Mouse (Mus musculus) MEL (cell line): Measurements from ENCODE around the gene Myl12a. TPM values are rescaled to one million over a fixed set of nuclear protein-coding genes. Genes with fewer than 3 reads are reported as not detected.

Experiments used
- DNase-seq: peaks from one replicate; pipeline ENCODE4 v3.0.0; 2011; ENCODE audit warnings: low read depth, low spot score
- H3K27ac ChIP-seq: 2 replicates; pipeline ENCODE4 v1.5.1; 2012; ENCODE audit warnings: low read depth, mild to moderate bottlenecking, control low read depth, low read length, moderate library complexity; ENCODE audit not compliant: control insufficient read depth
- H3K27me3 ChIP-seq, 2 experiments: fragments of 150-350 bp in 1 of 2; sonication (generic) in 1 of 2; 2 replicates each; pipeline ENCODE4 v1.6.1; 2012; ENCODE audit warnings: low read length in 2 of 2, mild to moderate bottlenecking in 2 of 2, improper control_type of control experiment in 1 of 2, moderate library complexity in 1 of 2; ENCODE audit not compliant: insufficient read depth in 2 of 2, control insufficient read depth in 1 of 2
- H3K36me3 ChIP-seq, 2 experiments: 2 replicates each; pipeline ENCODE4 v1.6.1; 2012 to 2014; ENCODE audit warnings: low read length in 2 of 2, improper control_type of control experiment in 1 of 2, inconsistent platforms in 1 of 2, mild to moderate bottlenecking in 1 of 2; ENCODE audit not compliant: insufficient read depth in 2 of 2, control insufficient read depth in 1 of 2
- H3K4me1 ChIP-seq, 2 experiments: fragments of 150-350 bp in 1 of 2; sonication (generic) in 1 of 2; 2 replicates each; pipeline ENCODE4 v1.6.1; 2012; ENCODE audit warnings: low read length in 2 of 2, improper control_type of control experiment in 1 of 2, mild to moderate bottlenecking in 1 of 2; ENCODE audit not compliant: insufficient read depth in 2 of 2, control insufficient read depth in 1 of 2
- H3K4me3 ChIP-seq, 2 experiments: fragments of 150-350 bp in 1 of 2; sonication (generic) in 1 of 2; 2 replicates each; pipeline ENCODE4 v1.5.1; 2012; ENCODE audit warnings: low read depth in 2 of 2, low read length in 2 of 2, mild to moderate bottlenecking in 2 of 2, moderate library complexity in 2 of 2, control low read depth in 1 of 2, improper control_type of control experiment in 1 of 2; ENCODE audit not compliant: control insufficient read depth in 1 of 2, insufficient read depth in 1 of 2
- H3K79me2 ChIP-seq: 2 replicates; pipeline ENCODE4 v1.6.1; 2012; ENCODE audit warnings: mild to moderate bottlenecking, low read length, moderate library complexity; ENCODE audit not compliant: control insufficient read depth, poor library complexity, insufficient read depth
- H3K9ac ChIP-seq: 2 replicates; pipeline ENCODE4 v1.6.1; 2012; ENCODE audit warnings: low read depth, mild to moderate bottlenecking, control low read depth, low read length, moderate library complexity; ENCODE audit not compliant: control insufficient read depth, poor library complexity, severe bottlenecking
- H3K9me3 ChIP-seq: fragments of 150-350 bp; sonication (generic); replicated peaks from 2 replicates; pipeline ENCODE4 v1.6.1; 2012; ENCODE audit warnings: mild to moderate bottlenecking, low read length, improper control_type of control experiment, moderate library complexity; ENCODE audit not compliant: insufficient read depth
- BHLHE40 ChIP-seq: IDR thresholded peaks from 2 replicates; pipeline ENCODE4 v1.6.1; 2012; ENCODE audit warnings: low read depth, mild to moderate bottlenecking, inconsistent platforms, low read length, improper control_type of control experiment, borderline replicate concordance
- CHD1 ChIP-seq: IDR thresholded peaks from 2 replicates; pipeline ENCODE4 v1.6.1; 2012; ENCODE audit warnings: low read depth, mild to moderate bottlenecking, inconsistent platforms, low read length, improper control_type of control experiment
- CHD2 ChIP-seq: IDR thresholded peaks from 2 replicates; pipeline ENCODE4 v1.6.1; 2011; ENCODE audit warnings: low read length, improper control_type of control experiment
- CTCF ChIP-seq, 3 experiments: IDR thresholded peaks in 2 of 3; conservative IDR thresholded peaks in 1 of 3; 2 replicates each; pipeline ENCODE4 v1.5.1; 2011 to 2012; ENCODE audit warnings: low read length in 3 of 3, low read depth in 2 of 3, mild to moderate bottlenecking in 2 of 3, improper control_type of control experiment in 1 of 3, inconsistent platforms in 1 of 3, mixed read lengths in 1 of 3, moderate library complexity in 1 of 3; ENCODE audit not compliant: control insufficient read depth in 1 of 3, insufficient read depth in 1 of 3, poor library complexity in 1 of 3, severe bottlenecking in 1 of 3
- E2F4 ChIP-seq: IDR thresholded peaks from 2 replicates; pipeline ENCODE4 v1.6.1; 2011; ENCODE audit warnings: low read depth, low read length, improper control_type of control experiment, borderline replicate concordance
- ETS1 ChIP-seq: IDR thresholded peaks from 2 replicates; pipeline ENCODE4 v1.6.1; 2012; ENCODE audit warnings: low read depth, mild to moderate bottlenecking, inconsistent platforms, low read length, improper control_type of control experiment, moderate library complexity
- GABPA ChIP-seq: IDR thresholded peaks from 2 replicates; pipeline ENCODE4 v1.6.1; 2012; ENCODE audit warnings: low read depth, mild to moderate bottlenecking, inconsistent platforms, low read length, improper control_type of control experiment, moderate library complexity
- HCFC1 ChIP-seq: IDR thresholded peaks from 2 replicates; pipeline ENCODE4 v1.6.1; 2012; ENCODE audit warnings: low read depth, mild to moderate bottlenecking, inconsistent platforms, low read length, improper control_type of control experiment, moderate library complexity
- JUND ChIP-seq: IDR thresholded peaks from 2 replicates; pipeline ENCODE4 v1.6.1; 2011; ENCODE audit warnings: low read depth, mild to moderate bottlenecking, improper control_type of control experiment, low read length
- KAT2A ChIP-seq: conservative IDR thresholded peaks from 2 replicates; pipeline ENCODE4 v1.6.1; 2012; ENCODE audit warnings: low read depth, low read length, improper control_type of control experiment, inconsistent platforms
- MAFK ChIP-seq: IDR thresholded peaks from 2 replicates; pipeline ENCODE4 v1.6.1; 2011; ENCODE audit warnings: low read depth, mild to moderate bottlenecking, low read length, improper control_type of control experiment, borderline replicate concordance
- MAZ ChIP-seq: IDR thresholded peaks from 2 replicates; pipeline ENCODE4 v1.6.1; 2012; ENCODE audit warnings: low read depth, mild to moderate bottlenecking, inconsistent platforms, low read length, improper control_type of control experiment
- MEF2A ChIP-seq: IDR thresholded peaks from 2 replicates; pipeline ENCODE4 v1.6.1; 2014; ENCODE audit warnings: low read depth, mild to moderate bottlenecking, inconsistent platforms, low read length, improper control_type of control experiment; ENCODE audit not compliant: poor library complexity, insufficient replicate concordance, severe bottlenecking; ENCODE audit errors: extremely low read depth
- POLR2A ChIP-seq, 2 experiments: IDR thresholded peaks; 2 replicates each; pipeline ENCODE4 v1.6.1; 2011 to 2012; ENCODE audit warnings: low read length in 2 of 2, mild to moderate bottlenecking in 2 of 2, control low read depth in 1 of 2, improper control_type of control experiment in 1 of 2, low read depth in 1 of 2, moderate library complexity in 1 of 2; ENCODE audit not compliant: control insufficient read depth in 1 of 2, insufficient read depth in 1 of 2, poor library complexity in 1 of 2
- POLR2AphosphoS5 ChIP-seq: IDR thresholded peaks from 2 replicates; pipeline ENCODE4 v1.6.1; 2012; ENCODE audit warnings: low read depth, borderline replicate concordance, mild to moderate bottlenecking, inconsistent platforms, low read length, moderate library complexity, mixed read lengths
- RCOR1 ChIP-seq: IDR thresholded peaks from 2 replicates; pipeline ENCODE4 v1.6.1; 2012; ENCODE audit warnings: low read depth, mild to moderate bottlenecking, inconsistent platforms, low read length, improper control_type of control experiment
- SIN3A ChIP-seq: IDR thresholded peaks from 2 replicates; pipeline ENCODE4 v1.6.1; 2012; ENCODE audit warnings: low read length, improper control_type of control experiment, inconsistent platforms
- SMC3 ChIP-seq: IDR thresholded peaks from 2 replicates; pipeline ENCODE4 v1.6.1; 2011; ENCODE audit warnings: low read depth, low read length, improper control_type of control experiment
- TAL1 ChIP-seq: IDR thresholded peaks from 2 replicates; pipeline ENCODE4 v1.6.1; 2012; ENCODE audit warnings: mild to moderate bottlenecking, inconsistent platforms, low read length, moderate library complexity, mixed read lengths
- TBP ChIP-seq: IDR thresholded peaks from 2 replicates; pipeline ENCODE4 v1.8.0; 2011; ENCODE audit warnings: low read depth, low read length, improper control_type of control experiment
- TCF12 ChIP-seq: IDR thresholded peaks from 2 replicates; pipeline ENCODE4 v1.6.1; 2014; ENCODE audit warnings: low read depth, mild to moderate bottlenecking, inconsistent platforms, low read length, improper control_type of control experiment, moderate library complexity
- UBTF ChIP-seq: IDR thresholded peaks from 2 replicates; pipeline ENCODE4 v1.6.1; 2012; ENCODE audit warnings: low read depth, mild to moderate bottlenecking, inconsistent platforms, low read length, improper control_type of control experiment, moderate library complexity, borderline replicate concordance; ENCODE audit not compliant: insufficient read depth
- USF1 ChIP-seq: IDR thresholded peaks from 2 replicates; pipeline ENCODE4 v1.6.1; 2014; ENCODE audit warnings: low read depth, mild to moderate bottlenecking, inconsistent platforms, low read length, improper control_type of control experiment, moderate library complexity
- USF2 ChIP-seq, 2 experiments: IDR thresholded peaks; 2 replicates each; pipeline ENCODE4 v1.6.1; 2011 to 2012; ENCODE audit warnings: improper control_type of control experiment in 2 of 2, low read length in 2 of 2, borderline replicate concordance in 1 of 2, inconsistent platforms in 1 of 2, low read depth in 1 of 2, mild to moderate bottlenecking in 1 of 2; ENCODE audit not compliant: insufficient read depth in 1 of 2
- ZMIZ1 ChIP-seq: IDR thresholded peaks from 2 replicates; pipeline ENCODE4 v1.6.1; 2012; ENCODE audit warnings: low read depth, mild to moderate bottlenecking, inconsistent platforms, low read length, improper control_type of control experiment, moderate library complexity
- polyA plus RNA-seq, 2 experiments: library from polyadenylated mRNA; stranded (reverse) in 1 of 2; unstranded in 1 of 2; fragments of >175 nt in 1 of 2; fragments of >200 nt in 1 of 2; gene quantifications; 2 replicates each; pipeline versions ENCODE4 v1.2.1 to v1.2.4; 2012; ENCODE audit warnings: low replicate concordance in 2 of 2, low read depth in 1 of 2; ENCODE audit not compliant: insufficient read length in 2 of 2, insufficient read depth in 1 of 2, missing spikeins in 1 of 2
- total RNA-seq: library from RNA; depleted of rRNA; stranded (reverse); fragments of 300-350 nt; gene quantifications from 2 replicates; pipeline ENCODE4 v1.2.3, GENCODE M21; 2012

Myl12a gene
- total and polyA plus RNA-seq, 3 experiments = 113 to 130 TPM; not detected in 1

DNA sequence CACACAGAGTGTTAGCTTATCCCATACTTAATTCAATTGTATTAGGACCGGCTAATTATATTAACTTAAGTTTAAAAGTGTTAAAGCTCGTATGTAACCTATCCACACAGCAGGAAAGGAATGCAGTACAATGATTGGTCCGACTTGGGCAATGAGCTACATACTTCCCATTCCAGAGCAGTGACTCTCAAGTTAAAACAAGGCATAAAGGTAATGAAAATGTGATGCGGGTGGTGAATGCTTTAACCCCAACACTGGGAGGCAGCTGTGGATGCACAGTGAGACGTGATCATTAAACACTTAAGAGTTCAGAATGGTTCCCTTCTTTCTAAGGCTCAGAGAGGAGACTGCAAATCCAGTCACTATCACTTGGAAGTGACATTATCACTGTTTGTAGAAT lies 3.5 kb downstream of the Myl12a start:
- no peak overlapping the region for H3K27ac ChIP-seq
- no peaks in the 10 kb centered on the region for H3K9me3 ChIP-seq
- TF ChIP-seq MEF2A (no peak), POLR2AphosphoS5 (no peak), POLR2A (IDR thresholded peaks at IDR 0.05; ENCODE audit: control insufficient read depth in 1 of 2, insufficient read depth in 1 of 2, low read depth in 1 of 2, low read length in 2 of 2, poor library complexity in 1 of 2) (no peak), USF2 (IDR thresholded peaks at IDR 0.05; ENCODE audit: borderline replicate concordance in 1 of 2, insufficient read depth in 1 of 2, low read depth in 1 of 2, low read length in 2 of 2) (no peak), E2F4 (no peak), TCF12 (no peak)
- H3K36me3 ChIP-seq = peaks cover under 1 to 21% of the 10 kb centered on the region in 2 experiments
- peaks cover 48% of the 10 kb centered on the region for H3K79me2 ChIP-seq
- H3K27me3 ChIP-seq = no peaks in the 10 kb centered on the region
- DNase-seq = no peak
- H3K4me1 ChIP-seq = peaks cover 6 to 17% of the 10 kb centered on the region in 2 experiments; a peak in 3 of 4 replicates
- H3K9ac ChIP-seq = no peak overlapping the region
- no peak overlapping the region for H3K4me3 ChIP-seq

- no peaks in the 10 kb centered on the region for H3K27me3 ChIP-seq
- no peaks in the 10 kb centered on the region for H3K9me3 ChIP-seq
- TF ChIP-seq SIN3A (no peak), CTCF (IDR thresholded peaks at IDR 0.05 in 2 of 3, conservative IDR thresholded peaks at IDR 0.05 in 1 of 3; ENCODE audit: control insufficient read depth in 1 of 3, insufficient read depth in 1 of 3, low read depth in 2 of 3, low read length in 3 of 3, poor library complexity in 1 of 3, severe bottlenecking in 1 of 3) (no peak), CHD2 (no peak), ZMIZ1 (no peak), E2F4 (no peak), TAL1 (no peak), SMC3 (no peak), MAFK (no peak)
- peaks cover 6 to 12% of the 10 kb centered on the region in 2 experiments; a peak in 3 of 4 replicates for H3K4me1 ChIP-seq
- no peak overlapping the region for H3K27ac ChIP-seq
- no peak overlapping the region for H3K4me3 ChIP-seq
- peaks cover 48% of the 10 kb centered on the region for H3K79me2 ChIP-seq
- DNase-seq = no peak
- no peak overlapping the region for H3K9ac ChIP-seq
- peaks cover 6 to 18% of the 10 kb centered on the region in 2 experiments for H3K36me3 ChIP-seq
These were observed 4.2 kb downstream of the Myl12a start for GRCm38 (mm10) chr17:70998400-70998975.

- Histone ChIP-seq H3K27ac (no peak overlapping the region), H3K4me3 (no peak overlapping the region), H3K27me3 (no peaks in the 10 kb centered on the region), H3K4me1 (peaks cover 4 to 7% of the 10 kb centered on the region in 2 experiments; a peak in 3 of 4 replicates), H3K9ac (no peak overlapping the region), H3K9me3 (no peaks in the 10 kb centered on the region), H3K36me3 (peaks cover 11 to 16% of the 10 kb centered on the region in 2 experiments), H3K79me2 (peaks cover 44% of the 10 kb centered on the region)
- TF ChIP-seq BHLHE40 (no peak), CHD1 (no peak), JUND (no peak), UBTF (no peak), USF1 (no peak), TBP (no peak), RCOR1 (no peak), ETS1 (no peak), MAZ (no peak), KAT2A (no peak), GABPA (no peak), HCFC1 (no peak)
- no peak for DNase-seq
These were observed 4.8 kb downstream of the Myl12a start for GRCm38 (mm10) chr17:70997836-70998235.
